Mouse (Mus musculus): ENCODE data around the gene Pold1.

Pold1 gene

GRCm38 (mm10) chr7:44491391-44491790 is 57.3 kb downstream of the Pold1 start:
- no peak for DNase-seq (ENCODE audit: extremely low read depth, low read depth, low spot score)

- no peak for DNase-seq (ENCODE audit: extremely low read depth, low read depth, low spot score)
Measured at GRCm38 (mm10) chr7:44490281-44490680, 58.4 kb downstream of the Pold1 start.

- DNase-seq (ENCODE audit: extremely low read depth, low read depth, low spot score) = no peak
Measured at GRCm38 (mm10) chr7:44488545-44488944, 60.1 kb downstream of the Pold1 start.

GRCm38 (mm10) chr7:44487936-44488335 is 60.7 kb downstream of the Pold1 start:
- no peak for DNase-seq (ENCODE audit: extremely low read depth, low read depth, low spot score)

GRCm38 (mm10) chr7:44486927-44487575 is 61.6 kb downstream of the Pold1 start:
- no peak for DNase-seq (ENCODE audit: extremely low read depth, low read depth, low spot score)

GRCm38 (mm10) chr7:44485572-44486195 is 63.0 kb downstream of the Pold1 start:
- DNase-seq (ENCODE audit: extremely low read depth, low read depth, low spot score) = no peak

- no peak for DNase-seq (ENCODE audit: extremely low read depth, low read depth, low spot score)
Measured at GRCm38 (mm10) chr7:44484841-44485571, 63.6 kb downstream of the Pold1 start.

GRCm38 (mm10) chr7:44484109-44484508 is 64.5 kb downstream of the Pold1 start:
- no peak for DNase-seq (ENCODE audit: extremely low read depth, low read depth, low spot score)

GRCm38 (mm10) chr7:44482836-44483435 is 65.7 kb downstream of the Pold1 start:
- no peak for DNase-seq (ENCODE audit: extremely low read depth, low read depth, low spot score)

Data from fat pad, adult 2 months (tissue).